In the genomic region with DNA sequence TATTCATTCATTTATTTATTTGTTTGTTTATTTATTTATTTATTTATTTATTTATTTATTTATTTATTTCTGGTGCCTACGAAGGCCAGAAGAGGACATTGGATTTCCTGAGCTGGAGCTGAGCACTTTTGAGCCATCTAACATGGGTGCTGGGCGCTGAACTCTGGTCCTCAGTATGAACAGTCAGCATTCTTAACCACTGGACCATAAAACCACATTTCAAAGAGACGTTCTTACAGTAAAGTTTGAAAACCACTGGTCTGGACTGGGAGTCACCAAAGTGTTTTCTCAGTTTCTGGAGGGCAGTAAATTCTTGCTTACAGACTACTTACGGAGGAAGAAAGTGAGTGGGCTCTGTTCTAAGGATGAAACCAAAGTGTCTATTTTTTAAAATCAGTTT, we compare ENCODE assay signal across 23 mouse cellular contexts. TPM values are rescaled to one million over a fixed set of nuclear protein-coding genes. Genes with fewer than 3 reads are reported as not detected.
"Had no signal": no experiment of that assay in that cellular context is flagged by ENCODE, and none has a peak within 500 bp of the region (broad histone marks: within the 10 kb centered on the region; RNA-seq: fewer than 3 reads in every experiment).

No protein-coding gene starts in this region.

- H3K4me3 ChIP-seq: left cerebral cortex, adult 2 months; limb, embryonic 10.5 days; liver, embryonic 15.5 days; megakaryocyte, embryonic 14.5 days; midbrain, embryonic 15.5 days; neural tube, embryonic 12.5 days had no signal

- H3K27ac ChIP-seq: hindbrain, postnatal 0 days; left cerebral cortex, adult 2 months; limb, embryonic 10.5 days; liver, embryonic 15.5 days; macrophage; midbrain, embryonic 15.5 days; neural tube, embryonic 12.5 days had no signal

- DNase-seq: lung, embryonic 14.5 days; lung, postnatal 10 days; retina, postnatal 1 day; right cerebral cortex, postnatal 4 days; spleen, adult 18-20 months; thymus, adult 18-20 months; thymus, postnatal 25 days had no signal

- H3K27me3 ChIP-seq: liver, embryonic 15.5 days; megakaryocyte, embryonic 14.5 days; midbrain, embryonic 15.5 days; neural tube, embryonic 12.5 days had no signal

- H3K4me2 ChIP-seq: liver, embryonic 11.5 days; liver, embryonic 15.5 days; lung, embryonic 14.5 days; midbrain, embryonic 11.5 days; midbrain, embryonic 15.5 days; neural tube, embryonic 12.5 days had no signal

- H3K36me3 ChIP-seq: midbrain, embryonic 15.5 days had no signal

- H3K9ac ChIP-seq: liver, embryonic 15.5 days; lung, embryonic 14.5 days; midbrain, embryonic 15.5 days; neural tube, embryonic 12.5 days had no signal

- H3K9me3 ChIP-seq: limb, embryonic 10.5 days; liver, embryonic 15.5 days; megakaryocyte, embryonic 14.5 days; midbrain, embryonic 15.5 days; neural tube, embryonic 12.5 days had no signal

- ATAC-seq: hindbrain, postnatal 0 days; midbrain, embryonic 15.5 days had no signal

RNA-seq across cellular contexts. Expression of a gene that starts 49.8 kb away (rescaled TPM):
- total RNA-seq: layer of hippocampus, postnatal 25 days; left cerebral cortex, adult 2 months; left cerebral cortex, postnatal 14 days had no signal
- polyA plus RNA-seq: hindbrain, postnatal 0 days; intestine, embryonic 14.5 days; large intestine, adult 2 months; limb, embryonic 10.5 days; liver, embryonic 11.5 days; liver, embryonic 15.5 days; lung, embryonic 14.5 days; macrophage; midbrain, embryonic 11.5 days; midbrain, embryonic 15.5 days; neural tube, embryonic 12.5 days; stomach, embryonic 14.5 days; urinary bladder, adult 2 months had no signal
